Mouse (Mus musculus) kidney, postnatal 10 days (tissue): ENCODE measurements around the gene Vmn2r115.
"Not testable (repeated sequence)": the region's sequence is repeated elsewhere in the genome, so short reads cannot be mapped to it uniquely, and the experiment has no call there.

Experiments
- DNase-seq: peaks from one replicate; pipeline ENCODE4 v3.0.0; 2021; ENCODE audit warnings: mixed read lengths

Vmn2r115 gene

GRCm38 (mm10) chr17:23343441-23343840 is at the start of gene Vmn2r115:
Gene Vmn2r115, plus strand, starts transcription at chr17:23343741.
- not testable (repeated sequence) for DNase-seq

- not testable (repeated sequence) for DNase-seq
Observed at GRCm38 (mm10) chr17:23312437-23312836, 31.1 kb upstream of the Vmn2r115 start, which contains the start of gene Vmn2r114. Gene Vmn2r114, minus strand, starts transcription at chr17:23312537.

GRCm38 (mm10) chr17:23330657-23331056 is 12.9 kb upstream of the Vmn2r115 start:
- DNase-seq: no peak

GRCm38 (mm10) chr17:23351644-23352043 is 8.1 kb downstream of the Vmn2r115 start:
- DNase-seq: no peak

- DNase-seq: not testable (repeated sequence)
Observed at GRCm38 (mm10) chr17:23384304-23384703, 40.8 kb downstream of the Vmn2r115 start, which contains the start of gene Vmn2r116. Gene Vmn2r116, plus strand, starts transcription at chr17:23384604.
